Mouse (Mus musculus) fibroblast of lung, adult 2 months (primary cell): ENCODE results near the gene Kcnab1.
A peak's percentile ranks its signal among the peaks of the same experiment; 100 is the strongest.
"Not testable (repeated sequence)": the region's sequence is repeated elsewhere in the genome, so short reads cannot be mapped to it uniquely, and the experiment has no call there.

Source experiments
- DNase-seq: peaks from one replicate; pipeline ENCODE4 v3.0.0-alpha.2; 2011; ENCODE audit warnings: low read depth

Kcnab1 gene

DNA sequence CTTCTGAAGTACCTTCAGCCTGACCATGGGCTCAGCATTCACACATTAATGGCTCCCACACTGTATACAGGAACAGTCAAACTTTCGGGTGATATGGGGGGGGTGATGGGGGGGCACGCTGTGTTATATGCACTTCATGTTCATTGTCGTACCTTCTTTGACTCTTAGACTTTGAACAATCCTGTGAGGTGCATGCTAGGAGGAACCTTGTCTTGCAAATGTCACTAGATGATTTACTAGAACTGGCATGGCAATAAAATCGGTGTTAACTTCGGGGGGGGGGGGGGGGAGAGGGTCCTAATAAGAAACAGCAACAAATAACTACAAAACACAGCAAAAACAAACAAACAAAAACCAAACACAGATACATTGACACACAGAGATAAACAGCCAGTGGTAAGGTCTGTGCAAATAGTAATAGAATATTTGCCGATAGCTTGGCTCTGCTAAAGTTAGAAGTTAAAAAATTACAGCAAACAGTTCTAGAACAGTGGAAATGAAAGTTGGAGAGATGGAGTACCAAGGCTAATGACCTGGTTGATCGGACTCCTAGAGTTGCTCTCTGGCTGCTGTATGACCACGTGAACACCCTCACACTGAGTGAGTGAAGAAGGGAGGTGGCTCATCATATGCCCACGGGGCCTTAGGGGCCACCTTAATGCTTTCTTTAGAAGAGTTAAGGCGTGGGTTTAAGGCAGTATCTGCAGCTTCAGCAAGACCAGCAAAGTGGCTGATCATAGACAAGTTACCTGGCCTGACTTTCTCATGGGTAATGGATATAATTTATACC, 256.9 kb downstream of the Kcnab1 start:
- DNase-seq: no peak

- DNase-seq: no peak
Observed at GRCm38 (mm10) chr3:65367944-65368343, 258.8 kb downstream of the Kcnab1 start.

DNA sequence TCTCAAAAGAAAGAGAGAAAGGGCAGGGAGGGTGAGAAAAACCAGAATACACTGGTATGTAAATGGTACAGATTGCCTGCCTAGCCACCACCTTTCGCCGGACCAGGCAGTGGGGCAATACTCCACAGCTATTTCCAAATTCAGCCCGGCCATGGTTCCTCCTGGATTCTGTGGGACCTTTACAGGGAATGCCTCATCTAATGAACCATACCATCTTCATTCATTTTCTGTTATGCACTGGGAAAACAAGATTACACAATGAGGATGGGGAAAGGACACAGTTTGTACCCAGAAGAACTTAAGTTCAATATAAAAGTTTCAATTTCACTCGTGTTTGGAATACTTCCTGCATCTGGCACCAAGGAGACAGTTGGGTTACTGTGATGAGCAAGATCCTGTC, 263.4 kb downstream of the Kcnab1 start:
- DNase-seq: no peak

- no peak for DNase-seq
Observed at GRCm38 (mm10) chr3:65373594-65374182, 264.5 kb downstream of the Kcnab1 start.

DNA sequence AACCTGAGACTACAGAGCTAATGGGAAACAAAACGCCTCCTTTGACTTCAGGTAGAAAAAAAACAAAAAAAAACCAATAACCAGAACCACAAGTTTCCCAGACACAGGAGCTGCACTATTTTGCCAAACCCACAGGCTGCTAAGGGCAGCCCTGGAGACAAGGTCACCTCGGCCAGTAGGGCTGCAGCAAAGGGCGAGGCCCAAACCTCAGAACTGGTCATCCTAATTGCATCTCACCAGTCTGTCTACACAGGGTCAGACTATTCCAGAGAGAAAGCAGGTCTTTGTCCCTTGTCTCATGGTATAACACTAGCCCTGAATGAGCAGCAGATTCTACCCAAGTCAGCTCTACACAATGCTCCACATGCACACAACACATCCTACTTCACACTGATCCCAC, 265.5 kb downstream of the Kcnab1 start:
- DNase-seq: peak; percentile 90

DNA sequence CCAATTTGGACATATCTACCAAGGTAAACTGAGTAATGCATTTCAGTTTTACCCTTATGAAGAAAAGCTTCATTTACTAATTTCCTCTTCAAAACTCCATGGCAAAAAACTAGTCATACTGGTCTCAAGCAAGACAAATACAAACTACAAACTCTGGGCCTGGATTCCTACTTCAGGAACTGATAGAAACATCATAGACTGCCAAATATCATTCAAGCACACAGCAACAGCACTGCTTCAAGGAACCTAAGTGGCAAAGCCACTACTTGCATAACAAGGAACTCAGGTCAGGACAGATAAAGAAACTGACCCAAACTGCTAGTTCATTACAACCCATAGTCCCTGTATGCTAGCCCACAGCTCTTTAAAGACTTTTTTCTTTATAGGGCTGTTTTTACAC, 269.5 kb downstream of the Kcnab1 start:
- DNase-seq: no peak

- DNase-seq: no peak
Observed at GRCm38 (mm10) chr3:65379884-65380539, 270.8 kb downstream of the Kcnab1 start.

GRCm38 (mm10) chr3:65381094-65381493, 271.9 kb downstream of the Kcnab1 start:
- peak; percentile 89 for DNase-seq

DNA sequence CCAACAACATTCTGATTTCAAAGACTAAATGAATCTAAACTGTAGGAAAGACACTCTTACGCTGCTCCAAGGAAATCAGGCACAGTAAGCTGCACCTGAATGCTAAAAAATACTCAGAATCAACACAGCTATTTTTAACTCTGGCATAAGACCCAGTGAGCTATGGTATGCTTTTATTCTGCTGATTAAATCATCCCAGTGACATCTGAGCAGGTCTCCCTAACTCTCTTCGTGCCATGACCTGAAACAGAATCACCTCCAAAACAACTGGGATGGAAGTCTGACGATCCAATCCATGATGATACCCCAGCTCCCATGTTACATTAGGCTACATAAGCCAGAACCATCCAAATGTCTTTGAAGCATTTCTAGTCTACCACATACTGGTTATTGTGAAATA, 275.2 kb downstream of the Kcnab1 start:
- DNase-seq: no peak

GRCm38 (mm10) chr3:65385771-65386170, 276.6 kb downstream of the Kcnab1 start:
- DNase-seq: no peak

GRCm38 (mm10) chr3:65391222-65391783, 282.1 kb downstream of the Kcnab1 start:
- no peak for DNase-seq

- DNase-seq: no peak
Observed at GRCm38 (mm10) chr3:65391784-65392420, 282.7 kb downstream of the Kcnab1 start.

- peak; percentile 98 for DNase-seq
Observed at GRCm38 (mm10) chr3:65392421-65392817, 283.2 kb downstream of the Kcnab1 start, which contains the start of gene Ssr3. Gene Ssr3, minus strand, starts transcription at chr3:65392623.

DNA sequence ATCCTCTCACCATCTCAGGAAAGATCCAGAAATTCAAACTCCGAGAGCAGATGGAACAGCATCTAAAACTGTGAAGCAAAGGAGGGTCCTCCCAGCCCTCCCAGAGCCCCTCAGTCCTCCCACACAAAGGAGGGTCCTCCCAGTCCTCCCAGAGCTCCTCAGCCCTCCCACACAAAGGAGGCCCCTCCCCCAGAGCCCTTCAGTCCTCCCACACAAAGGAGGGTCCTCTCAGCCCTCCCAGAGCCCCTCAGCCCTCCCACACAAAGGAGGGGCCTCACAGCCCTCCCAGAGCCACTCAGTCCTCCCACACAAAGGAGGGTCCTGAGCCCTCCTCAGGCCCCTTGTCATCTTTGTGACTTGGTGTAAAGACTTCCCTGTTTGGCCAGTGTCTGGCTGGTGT, 285.9 kb downstream of the Kcnab1 start:
- not testable (repeated sequence) for DNase-seq

DNA sequence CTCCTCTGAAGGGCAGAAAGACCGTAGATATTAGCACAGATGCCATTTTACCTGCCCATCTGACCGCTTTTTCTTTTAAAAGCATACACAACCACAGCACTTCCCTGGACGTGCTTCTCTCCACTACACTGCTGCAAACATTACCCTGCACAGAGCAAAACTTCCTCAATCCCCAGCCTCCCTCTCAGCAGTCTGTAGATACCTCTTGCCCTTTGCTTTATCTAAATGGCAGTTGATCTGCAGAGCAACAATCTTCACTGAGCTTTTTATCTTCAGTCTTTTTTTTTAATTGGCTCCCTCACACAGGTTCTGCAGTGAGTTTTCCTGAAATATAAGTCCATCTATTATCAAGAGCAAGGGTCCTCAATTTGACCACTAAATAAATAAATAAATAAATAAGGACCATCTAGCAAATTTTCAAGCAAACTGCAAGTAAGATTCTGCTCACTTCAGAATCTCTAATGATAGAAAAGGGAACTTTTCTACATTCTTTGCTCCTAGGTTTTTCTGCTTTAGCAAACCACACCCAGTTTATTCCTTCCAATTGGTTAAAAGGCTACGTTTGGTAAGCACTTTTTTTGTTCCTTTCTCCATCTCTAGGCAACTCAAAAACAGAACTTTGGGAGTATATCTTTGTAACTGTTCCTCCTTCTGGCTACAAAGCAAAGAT, 287.8 kb downstream of the Kcnab1 start:
- no peak for DNase-seq

GRCm38 (mm10) chr3:65397566-65397965, 288.4 kb downstream of the Kcnab1 start:
- DNase-seq: no peak

- DNase-seq: no peak
Observed at GRCm38 (mm10) chr3:65405781-65406180, 296.6 kb downstream of the Kcnab1 start.

DNA sequence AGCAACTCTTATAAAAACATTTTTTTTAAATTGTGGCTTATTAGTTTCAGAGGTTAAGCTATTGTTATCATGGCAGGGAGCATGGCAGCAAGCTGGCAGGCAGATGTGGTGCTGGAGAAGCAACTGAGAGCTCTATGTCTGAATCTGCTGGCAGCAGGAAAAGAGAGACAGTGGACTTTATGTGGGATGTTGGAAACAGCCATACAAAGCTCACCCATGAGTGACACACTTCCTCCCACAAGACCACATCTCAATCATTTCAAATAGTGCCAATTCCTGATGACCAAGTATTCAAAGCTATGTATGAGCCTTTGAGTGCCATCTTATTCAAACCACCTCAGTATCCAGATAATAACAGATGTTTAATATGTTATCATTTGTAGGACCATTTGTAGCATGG, 298.7 kb downstream of the Kcnab1 start:
- no peak for DNase-seq

DNA sequence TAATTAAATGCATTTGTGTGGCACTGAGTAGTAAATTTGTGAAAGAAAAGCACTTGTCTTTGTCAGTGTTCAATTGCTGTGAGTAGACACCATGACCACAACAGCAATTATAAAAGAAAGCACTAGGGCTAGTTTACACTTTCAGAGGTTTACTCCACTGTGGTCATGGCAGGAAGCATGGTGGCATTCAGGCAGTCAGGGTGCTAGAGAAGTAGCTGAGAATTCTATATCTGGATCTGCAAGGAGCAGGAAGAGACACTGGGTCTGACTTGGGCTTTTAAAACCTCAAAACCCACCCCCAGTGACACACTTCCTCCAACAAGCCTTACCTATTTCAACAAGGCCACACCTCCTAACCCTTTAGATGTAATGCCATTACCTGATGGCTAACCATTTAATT, 307.4 kb downstream of the Kcnab1 start:
- DNase-seq: no peak

- DNase-seq: no peak
Observed at GRCm38 (mm10) chr3:65417913-65418594, 308.9 kb downstream of the Kcnab1 start.

DNA sequence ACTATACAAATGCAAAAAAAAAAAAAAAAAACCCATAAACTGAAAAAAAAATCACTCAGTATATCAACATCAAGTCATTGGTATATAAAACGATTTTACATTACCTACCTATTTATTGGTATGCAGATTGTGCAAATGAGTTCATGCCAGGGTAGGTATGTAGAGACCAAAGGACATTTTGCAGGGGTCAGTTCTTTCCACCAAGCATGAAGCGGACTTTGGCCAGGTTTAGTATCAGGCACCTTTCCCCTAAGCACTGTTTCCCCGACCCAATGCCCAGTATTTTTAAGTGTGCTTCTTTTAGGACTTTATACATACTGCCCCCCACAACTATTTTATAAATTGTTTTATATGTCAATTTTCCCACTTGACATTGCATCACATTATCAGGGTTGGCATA, 310.5 kb downstream of the Kcnab1 start:
- DNase-seq: no peak
